Comparison of ENCODE assay signal across 23 mouse cellular contexts in the genomic region with DNA sequence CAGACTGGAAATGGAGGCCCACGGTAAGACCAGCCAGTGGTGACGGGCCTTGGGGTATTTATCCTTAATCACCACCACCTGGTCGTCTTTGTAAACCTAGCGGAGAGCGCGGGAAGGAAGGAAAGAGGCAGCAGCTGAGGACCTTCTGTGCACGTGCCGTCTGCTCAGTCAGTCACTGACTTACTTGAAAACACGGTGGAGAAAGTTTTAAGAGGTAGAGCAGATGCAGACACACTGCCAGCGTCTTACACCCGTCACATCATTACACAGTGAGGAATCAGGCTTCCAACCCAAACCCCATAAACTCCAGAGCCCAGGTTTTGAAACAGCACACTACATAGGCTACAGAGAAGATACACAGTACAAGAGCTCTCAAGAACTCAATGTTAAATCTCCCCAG. TPM values are rescaled to one million over a fixed set of nuclear protein-coding genes. Genes with fewer than 3 reads are reported as not detected.
DNase-seq lines count a peak whose midpoint lies in the region; ATAC-seq and TF ChIP-seq lines count a peak whose summit lies in the region.
"Had no signal": no experiment of that assay in that cellular context is flagged by ENCODE, and none has a peak within 500 bp of the region (broad histone marks: within the 10 kb centered on the region; RNA-seq: fewer than 3 reads in every experiment).

No protein-coding gene starts in this region.

- H3K9ac ChIP-seq in embryonic facial prominence, embryonic 11.5 days (replicated peaks; ENCODE audit: low read length) = no peak overlapping the region
- peak overlapping the region; percentile 31; the same call in 1 of the 2 replicates for H3K9ac ChIP-seq in limb, embryonic 13.5 days
- H3K9ac ChIP-seq: embryonic facial prominence, embryonic 13.5 days; embryonic facial prominence, embryonic 15.5 days; forebrain, embryonic 12.5 days had no signal

- peaks cover 83% of the 10 kb centered on the region for H3K36me3 ChIP-seq in embryonic facial prominence, embryonic 10.5 days (replicated peaks)
- no peaks in the 10 kb centered on the region; the same call in none of the 2 replicates for H3K36me3 ChIP-seq in embryonic facial prominence, embryonic 11.5 days (replicated peaks; ENCODE audit: control insufficient read depth, insufficient read depth, low read depth, low read length)
- peaks cover 74% of the 10 kb centered on the region for H3K36me3 ChIP-seq in limb, embryonic 13.5 days

- peak; percentile 42 for DNase-seq in embryonic facial prominence, embryonic 10.5 days (ENCODE audit: low spot score)
- DNase-seq in embryonic facial prominence, embryonic 11.5 days (ENCODE audit: low spot score) = peak; percentile 62
- DNase-seq in forelimb bud, embryonic 11.5 days (ENCODE audit: low read depth, low spot score) = peak; percentile 40
- DNase-seq in heart, postnatal 36 days = no peak
- no peak for DNase-seq in lung, postnatal 4 days
- no peak for DNase-seq in layer of hippocampus, adult 18-20 months (ENCODE audit: low spot score in 2 of 2)
- DNase-seq in gastrocnemius, adult 2 months = no peak
- DNase-seq: adrenal gland, adult 2 months; adrenal gland, postnatal 10 days; adrenal gland, postnatal 25 days; cerebellum, adult 11-12 months; cerebellum, adult 2 months; cerebellum, adult 9-10 months; cerebellum, postnatal 10 days; cerebellum, postnatal 25 days had no signal

- 68% methylated on average over 11 of the region's 11 CpGs for WGBS in embryonic facial prominence, embryonic 10.5 days
- WGBS in embryonic facial prominence, embryonic 11.5 days = 53% methylated on average over 11 of the region's 11 CpGs
- 33% methylated on average over 11 of the region's 11 CpGs for WGBS in limb, embryonic 13.5 days

- ATAC-seq in embryonic facial prominence, embryonic 11.5 days (replicated peaks; ENCODE audit: insufficient number of reproducible peaks, low FRiP score, low TSS enrichment, low read depth) = 0 out of 2 replicates have a peak, but pooled peaks have one; percentile 22
- peak; percentile 68; the same call in 1 of the 2 replicates for ATAC-seq in limb, embryonic 13.5 days (ENCODE audit: low FRiP score, low read depth)
- ATAC-seq: forebrain, embryonic 14.5 days; forebrain, embryonic 16.5 days had no signal

- peaks cover 6% of the 10 kb centered on the region; the same call in 1 of the 2 replicates for H3K4me1 ChIP-seq in embryonic facial prominence, embryonic 10.5 days
- no peaks in the 10 kb centered on the region for H3K4me1 ChIP-seq in embryonic facial prominence, embryonic 11.5 days (ENCODE audit: control insufficient read depth, insufficient read depth, low read length)
- H3K4me1 ChIP-seq in limb, embryonic 13.5 days = peaks cover 9% of the 10 kb centered on the region
- H3K4me1 ChIP-seq: embryonic facial prominence, embryonic 13.5 days; embryonic facial prominence, embryonic 15.5 days; forebrain, embryonic 10.5 days; forebrain, embryonic 12.5 days had no signal

- no peak overlapping the region for H3K4me3 ChIP-seq in embryonic facial prominence, embryonic 10.5 days
- no peak overlapping the region for H3K4me3 ChIP-seq in embryonic facial prominence, embryonic 11.5 days (ENCODE audit: low read depth, low read length)
- no peak overlapping the region for H3K4me3 ChIP-seq in limb, embryonic 13.5 days
- H3K4me3 ChIP-seq in gastrocnemius, adult 2 months = no peak overlapping the region
- H3K4me3 ChIP-seq: embryonic facial prominence, embryonic 13.5 days; embryonic facial prominence, embryonic 15.5 days; erythroblast, embryonic 14.5 days; forebrain, embryonic 10.5 days; forebrain, embryonic 12.5 days had no signal

- no peaks in the 10 kb centered on the region for H3K9me3 ChIP-seq in embryonic facial prominence, embryonic 10.5 days
- no peaks in the 10 kb centered on the region for H3K9me3 ChIP-seq in embryonic facial prominence, embryonic 11.5 days (replicated peaks; ENCODE audit: control insufficient read depth, low read length)
- H3K9me3 ChIP-seq in limb, embryonic 13.5 days = no peaks in the 10 kb centered on the region
- H3K9me3 ChIP-seq: embryonic facial prominence, embryonic 13.5 days; embryonic facial prominence, embryonic 15.5 days; forebrain, embryonic 10.5 days; forebrain, embryonic 12.5 days had no signal

- H3K4me2 ChIP-seq in embryonic facial prominence, embryonic 11.5 days (ENCODE audit: low read depth, low read length) = no peak overlapping the region
- no peak overlapping the region for H3K4me2 ChIP-seq in limb, embryonic 13.5 days (replicated peaks)
- H3K4me2 ChIP-seq: embryonic facial prominence, embryonic 13.5 days; embryonic facial prominence, embryonic 15.5 days; forebrain, embryonic 12.5 days had no signal

- H3K27ac ChIP-seq in embryonic facial prominence, embryonic 10.5 days (replicated peaks) = no peak overlapping the region
- no peak overlapping the region for H3K27ac ChIP-seq in embryonic facial prominence, embryonic 11.5 days (replicated peaks; ENCODE audit: low read depth, low read length)
- peak overlapping the region; percentile 48; the same call in 1 of the 2 replicates for H3K27ac ChIP-seq in limb, embryonic 13.5 days
- H3K27ac ChIP-seq in gastrocnemius, adult 2 months = no peak overlapping the region
- H3K27ac ChIP-seq: embryonic facial prominence, embryonic 13.5 days; embryonic facial prominence, embryonic 15.5 days; forebrain, embryonic 10.5 days; forebrain, embryonic 12.5 days had no signal

- no peaks in the 10 kb centered on the region for H3K27me3 ChIP-seq in embryonic facial prominence, embryonic 10.5 days (replicated peaks; ENCODE audit: low read depth, poor library complexity, severe bottlenecking)
- H3K27me3 ChIP-seq in embryonic facial prominence, embryonic 11.5 days (ENCODE audit: control insufficient read depth, insufficient read depth, low read length) = no peaks in the 10 kb centered on the region
- no peaks in the 10 kb centered on the region for H3K27me3 ChIP-seq in limb, embryonic 13.5 days
- H3K27me3 ChIP-seq: embryonic facial prominence, embryonic 13.5 days; embryonic facial prominence, embryonic 15.5 days; forebrain, embryonic 12.5 days had no signal

- intact Hi-C loops in heart, postnatal 36 days (cut with DNase I) = no loop called here
- intact Hi-C loops in gastrocnemius, adult 2 months (cut with DNase I) = loop anchor here (10.0 kb wide), 1 partner anchor 406 kb away; no protein-coding TSS in a partner anchor

- TF ChIP-seq CTCF in gastrocnemius, adult 2 months (IDR thresholded peaks at IDR 0.05) = no peak

RNA-seq across cellular contexts. Expression of a gene that starts 11.9 kb away (rescaled TPM):
- polyA plus RNA-seq in embryonic facial prominence, embryonic 10.5 days (2016; fragmentation: Nextera tagmentation; extraction: Ambion mirVana) = 35.0 and 35.1 TPM in 2 replicates
- 37.8 and 38.2 TPM in 2 replicates for polyA plus RNA-seq in embryonic facial prominence, embryonic 11.5 days (2014; fragmentation: Nextera tagmentation; extraction: Ambion mirVana)
- polyA plus RNA-seq in limb, embryonic 13.5 days (2015; fragmentation: Nextera tagmentation; extraction: Ambion mirVana) = 35.2 and 36.2 TPM in 2 replicates
- 10 to 100 TPM; 14.2 to 15.8 TPM for total RNA-seq in heart, postnatal 36 days (2021)
- total RNA-seq in layer of hippocampus, adult 18-20 months (2021) = 10 to 100 TPM; 29.5 to 31.2 TPM
- total RNA-seq in gastrocnemius, adult 2 months (2021) = 10 to 100 TPM; 14.2 to 15.3 TPM

RNA-seq across cellular contexts. Expression of a gene that starts 30.9 kb away (rescaled TPM):
- polyA plus RNA-seq in embryonic facial prominence, embryonic 10.5 days (2016; fragmentation: Nextera tagmentation; extraction: Ambion mirVana) = 608 and 633 TPM in 2 replicates
- 665 and 708 TPM in 2 replicates for polyA plus RNA-seq in embryonic facial prominence, embryonic 11.5 days (2014; fragmentation: Nextera tagmentation; extraction: Ambion mirVana)
- polyA plus RNA-seq in limb, embryonic 13.5 days (2015; fragmentation: Nextera tagmentation; extraction: Ambion mirVana) = 449 and 469 TPM in 2 replicates
- 10 to 100 TPM; 78.1 to 79.8 TPM for total RNA-seq in heart, postnatal 36 days (2021)
- total RNA-seq in layer of hippocampus, adult 18-20 months (2021) = 100 to 1,000 TPM; 333 to 347 TPM
- total RNA-seq in gastrocnemius, adult 2 months (2021) = 10 to 100 TPM; 42.7 to 77.1 TPM

Comparison
In these comparisons a context has a peak if more than half of its experiments do, and no peak if none do; other contexts are left out.
1. DNase-seq: peak in embryonic facial prominence, embryonic 10.5 days (single experiment), embryonic facial prominence, embryonic 11.5 days (single experiment) and forelimb bud, embryonic 11.5 days (single experiment); none in heart, postnatal 36 days (0 of 2), lung, postnatal 4 days (0 of 2), layer of hippocampus, adult 18-20 months (0 of 2) and gastrocnemius, adult 2 months (single experiment).
2. RNA of a gene that starts 30.9 kb away (total RNA-seq): 333 to 347 TPM in layer of hippocampus, adult 18-20 months; 78.1 to 79.8 TPM in heart, postnatal 36 days and 42.7 to 77.1 TPM in gastrocnemius, adult 2 months; every median in the first group is over 4 times any median in the second.